Mouse (Mus musculus): ENCODE data around the gene Dpm3.

Gene Dpm3

DNA sequence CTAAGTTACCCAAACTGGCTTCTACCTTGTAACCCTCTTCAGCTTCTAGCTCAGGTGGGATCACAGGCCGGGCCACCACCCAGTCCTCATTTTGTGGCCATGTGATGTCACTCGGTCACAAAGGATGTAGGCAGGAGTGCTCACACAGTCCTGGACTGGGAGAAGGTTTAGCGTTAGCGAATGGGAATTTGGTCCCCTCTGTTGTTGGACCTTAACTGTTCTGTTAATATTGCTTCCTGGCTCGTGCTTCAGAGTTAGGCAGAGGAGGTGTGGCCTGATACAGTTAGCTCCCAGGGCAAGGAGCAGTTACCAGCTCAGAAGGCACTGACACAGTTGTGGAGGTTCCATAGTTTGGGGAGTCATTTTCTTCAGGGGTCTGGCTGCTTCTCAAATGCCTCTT, 35.0 kb downstream of the Dpm3 start:
- DNase-seq (ENCODE audit: low read depth, low spot score): no peak

DNA sequence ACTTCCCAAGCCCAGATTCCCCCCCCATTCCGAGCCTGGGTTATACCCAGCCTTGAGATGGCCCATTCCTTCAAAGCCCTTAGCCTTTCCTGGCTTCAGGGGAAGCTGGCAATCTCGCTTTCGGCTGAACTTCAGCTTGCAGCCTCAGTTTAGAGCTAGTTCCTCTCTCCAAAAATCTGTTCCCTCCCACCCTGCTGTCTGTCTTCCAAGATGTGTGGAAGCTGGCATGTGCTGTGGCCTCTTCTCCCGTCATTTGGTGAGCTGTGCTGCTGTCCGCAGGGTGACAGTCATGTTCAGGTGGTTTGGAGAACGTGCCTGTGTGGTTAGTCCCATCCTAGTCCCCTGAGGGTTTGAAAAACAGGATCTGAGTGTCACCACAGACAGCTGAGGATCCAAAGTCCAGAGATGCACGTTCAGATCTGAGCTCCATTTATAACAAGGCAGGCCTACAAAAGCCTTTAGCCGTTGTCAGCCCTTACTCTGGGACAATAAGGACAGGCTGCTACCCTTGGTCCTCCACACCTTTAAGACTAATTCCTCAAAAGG, 36.6 kb downstream of the Dpm3 start:
- no peak for DNase-seq (ENCODE audit: low read depth, low spot score)

DNA sequence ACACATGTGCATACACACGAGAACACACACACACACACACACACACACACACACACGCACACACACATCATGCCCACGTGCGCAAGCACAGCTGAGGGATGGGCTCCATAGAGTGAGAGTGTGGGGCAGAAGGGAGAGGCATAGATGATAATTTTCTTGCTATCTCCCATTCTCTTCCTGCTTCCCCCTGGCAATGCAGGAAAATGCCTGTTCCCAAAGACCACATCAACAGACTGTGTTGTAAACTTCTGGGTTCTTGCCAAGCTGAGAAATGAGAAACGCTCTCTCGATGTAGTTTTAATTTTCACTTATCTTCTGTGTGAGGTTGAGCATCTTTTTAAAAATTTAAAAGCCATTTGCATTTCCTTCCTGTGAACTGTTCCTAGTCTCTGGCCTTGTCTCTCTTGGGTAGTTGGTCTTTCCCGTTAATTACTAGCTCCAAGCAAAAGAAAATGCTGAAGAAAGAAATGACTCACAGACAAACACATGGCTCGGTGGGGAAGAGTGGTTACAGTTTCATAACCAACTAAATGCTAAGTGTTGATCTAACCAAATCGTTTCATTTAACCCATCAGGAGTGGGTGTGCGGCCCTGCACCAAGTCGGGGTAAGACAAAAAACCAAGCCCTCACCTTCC, 37.7 kb downstream of the Dpm3 start:
- DNase-seq (ENCODE audit: low read depth, low spot score): no peak

DNA sequence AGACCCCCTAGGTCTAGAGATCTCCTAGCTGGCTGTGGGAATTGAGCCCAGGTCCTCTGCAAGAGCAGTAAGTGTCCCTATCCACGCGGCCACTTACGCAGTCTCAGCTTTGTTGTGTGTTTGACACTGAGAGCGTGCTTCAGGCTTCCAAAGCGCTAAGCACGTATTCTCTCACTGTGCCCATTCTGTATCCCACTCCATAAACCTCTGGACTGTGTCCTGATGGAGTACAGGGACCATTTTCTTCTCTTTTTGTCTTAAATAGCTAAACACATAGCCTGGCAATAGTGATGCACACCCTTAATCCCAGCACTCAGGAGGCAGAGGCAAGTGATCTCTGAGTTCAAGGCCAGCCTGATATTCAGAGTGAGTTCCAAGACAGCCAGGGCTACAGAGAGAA, 39.8 kb downstream of the Dpm3 start:
- DNase-seq (ENCODE audit: low read depth, low spot score): no peak

DNA sequence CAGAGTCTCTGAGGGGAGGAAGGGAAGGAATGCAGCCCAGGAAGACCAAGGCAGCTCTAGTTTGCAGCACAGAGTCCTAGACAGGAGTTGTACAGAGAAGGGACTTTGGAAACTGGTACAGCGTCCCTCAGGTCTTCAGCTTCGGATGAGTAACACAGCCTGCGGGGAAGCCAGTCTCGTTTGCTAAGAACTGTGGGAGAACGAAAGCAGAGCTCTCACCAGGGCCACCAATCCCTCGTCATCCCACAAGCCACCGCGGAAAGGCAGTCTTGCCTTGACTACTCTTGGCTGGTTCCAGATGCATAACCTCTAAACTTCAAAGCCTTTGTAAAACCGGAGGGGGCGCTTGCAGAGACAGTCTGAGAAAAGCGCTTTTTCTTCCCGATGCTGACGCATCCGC, 40.3 kb downstream of the Dpm3 start:
- no peak for DNase-seq (ENCODE audit: low read depth, low spot score)

DNA sequence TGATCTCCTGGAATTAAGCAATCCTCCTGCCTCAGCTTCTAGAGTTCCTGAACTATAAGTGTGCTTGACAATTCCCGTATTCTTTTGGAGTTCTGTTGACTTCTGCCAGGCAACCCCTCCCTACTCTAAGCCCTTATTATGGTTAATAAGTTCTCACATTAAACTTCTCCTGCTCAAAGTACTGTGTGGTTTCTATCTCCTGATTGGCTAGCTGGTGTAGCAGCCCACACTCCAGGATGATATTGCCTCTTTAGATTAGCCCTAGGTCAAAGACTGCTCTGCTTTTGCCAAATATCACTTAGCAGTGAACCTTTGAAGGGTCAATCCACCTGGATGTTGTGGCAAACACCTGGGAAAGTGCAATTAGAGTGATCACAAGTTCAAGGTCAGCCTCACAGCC, 40.9 kb downstream of the Dpm3 start:
- no peak for DNase-seq (ENCODE audit: low read depth, low spot score)

DNA sequence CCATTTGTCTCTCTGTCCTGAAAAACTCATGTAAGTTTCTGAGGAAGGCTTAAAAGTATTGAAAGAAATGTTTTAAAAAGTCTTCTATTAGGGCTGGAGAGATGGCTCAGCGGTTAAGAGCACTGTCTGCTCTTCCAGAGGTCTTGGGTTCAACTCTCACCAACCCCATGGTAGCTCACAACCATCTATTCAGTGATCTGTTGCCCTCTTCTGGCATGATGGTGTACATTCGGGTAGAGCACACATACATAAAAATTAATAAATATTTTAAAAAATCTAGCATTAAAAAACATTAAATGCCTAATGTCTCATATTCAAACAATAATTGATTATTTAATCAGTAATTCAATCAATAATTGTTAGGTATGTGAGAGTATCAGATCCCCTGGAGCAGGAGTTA, 41.4 kb downstream of the Dpm3 start:
- DNase-seq (ENCODE audit: low read depth, low spot score): no peak

DNA sequence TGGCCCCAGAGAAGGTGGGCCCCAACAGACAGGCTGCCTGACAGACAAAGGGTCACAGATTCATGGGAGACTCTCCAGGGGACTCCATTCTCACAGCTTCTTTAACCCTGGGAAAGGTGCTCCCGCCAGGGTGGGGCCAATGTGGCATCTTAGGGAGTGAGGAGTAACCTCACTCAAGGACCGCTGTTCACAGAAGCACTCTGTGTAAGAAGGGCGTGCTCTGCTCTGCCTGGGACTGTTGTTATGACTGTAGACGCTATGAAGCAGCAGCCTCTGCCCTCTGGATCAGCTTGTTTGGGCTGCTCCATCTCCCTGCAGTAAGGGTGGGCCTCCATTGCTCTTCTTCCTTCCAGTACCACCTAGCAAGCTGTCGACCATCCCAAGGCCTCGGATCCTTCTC, 45.3 kb downstream of the Dpm3 start:
- DNase-seq (ENCODE audit: low read depth, low spot score): no peak

DNA sequence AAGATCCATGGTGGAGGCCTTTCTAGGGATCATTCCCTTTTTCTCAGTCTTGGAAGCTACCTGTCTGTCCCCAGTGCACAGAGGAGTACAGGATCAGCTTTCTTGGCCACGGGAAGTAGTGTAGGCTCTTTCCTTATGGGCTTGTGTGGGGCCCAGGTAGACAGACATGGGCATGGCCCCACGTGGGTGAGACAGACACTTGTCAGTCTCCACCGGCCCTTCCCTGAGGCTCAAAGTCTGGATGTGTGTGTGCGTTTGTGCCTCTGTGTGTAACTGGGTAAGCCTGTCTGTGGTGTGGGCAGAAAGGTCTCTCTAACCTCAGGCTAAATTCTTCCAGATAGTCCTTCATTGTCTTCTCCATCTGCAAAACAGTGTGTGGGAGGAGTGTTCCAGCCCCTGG, 45.9 kb downstream of the Dpm3 start:
- no peak for DNase-seq (ENCODE audit: low read depth, low spot score)

DNA sequence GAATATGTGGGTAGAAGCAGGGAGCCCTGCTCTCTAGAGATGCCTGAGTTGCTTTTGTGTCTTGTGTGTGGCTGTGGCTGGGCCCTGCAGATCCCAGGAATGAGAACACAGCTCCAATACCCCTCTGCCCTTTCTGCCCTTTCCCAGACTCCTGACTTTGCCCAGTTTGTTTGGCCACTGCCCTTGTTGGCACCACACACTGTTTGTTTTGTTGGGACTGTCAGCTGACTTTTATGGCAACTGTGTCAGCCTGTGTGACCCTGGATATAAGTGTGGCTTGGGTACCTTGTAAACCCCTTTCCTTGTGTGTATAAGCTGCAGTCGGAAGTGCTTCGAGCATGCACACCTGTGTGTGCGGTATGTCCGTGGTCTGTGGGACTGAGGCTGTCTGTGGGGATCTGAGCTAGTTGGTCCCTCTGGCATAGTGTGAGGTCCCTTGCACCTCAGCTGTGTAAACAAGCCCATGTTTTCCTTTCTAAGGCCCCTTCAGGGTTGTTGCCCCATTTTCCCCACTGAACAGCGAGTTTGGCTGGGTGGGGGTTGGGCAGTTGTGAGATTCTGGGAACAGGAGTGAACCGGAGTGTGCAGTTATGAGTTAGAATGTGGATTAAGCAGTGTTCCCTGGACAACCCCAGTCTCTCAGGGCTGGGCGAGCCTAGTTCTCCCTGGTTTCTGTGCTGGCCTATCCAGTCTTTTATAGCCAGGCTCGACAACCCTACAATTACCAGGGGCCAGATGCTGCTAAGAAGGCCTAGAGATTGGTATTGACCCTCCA, 46.6 kb downstream of the Dpm3 start:
- DNase-seq (ENCODE audit: low read depth, low spot score): no peak

DNA sequence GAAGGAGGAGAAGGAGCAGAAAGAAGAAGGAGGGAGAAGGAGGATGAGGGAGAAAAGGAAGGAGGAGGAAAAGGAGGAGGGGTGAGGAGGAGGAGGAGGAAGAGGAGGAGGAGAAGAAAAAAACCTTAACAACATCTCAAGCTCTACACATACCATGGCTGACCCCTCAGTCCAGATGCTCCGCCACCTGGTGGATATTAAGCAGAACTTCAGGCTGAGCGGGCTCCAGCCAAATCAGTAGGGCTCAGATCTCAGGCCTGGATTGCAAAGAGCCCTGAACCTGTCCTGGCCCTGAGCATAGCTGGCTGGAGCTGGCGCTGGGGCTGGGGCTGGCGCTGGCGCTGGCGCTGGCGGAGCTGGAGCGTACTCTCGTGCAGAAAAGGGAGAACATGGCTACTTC, 48.9 kb downstream of the Dpm3 start:
- DNase-seq (ENCODE audit: low read depth, low spot score): peak; percentile 77

DNA sequence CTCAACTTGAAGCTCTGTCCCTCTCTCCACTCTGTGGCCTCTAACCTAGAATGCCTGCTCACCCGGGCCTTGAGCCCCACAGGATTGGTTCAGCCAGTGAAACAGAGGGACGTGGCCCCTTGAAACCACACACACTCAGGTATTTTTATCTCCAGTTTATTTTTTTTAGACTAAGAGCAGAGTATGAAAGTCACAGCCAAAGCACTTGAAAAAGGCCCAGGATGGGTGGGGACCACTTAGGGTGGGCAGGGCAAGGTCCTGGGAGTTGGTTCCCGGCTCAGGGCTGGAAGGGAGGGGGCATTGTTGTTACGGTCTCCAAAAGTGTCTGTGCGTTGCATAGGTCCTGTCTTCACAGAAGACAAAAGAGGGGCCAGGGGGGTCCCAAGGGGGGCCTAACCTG, 55.2 kb downstream of the Dpm3 start:
- DNase-seq (ENCODE audit: low read depth, low spot score): no peak

DNA sequence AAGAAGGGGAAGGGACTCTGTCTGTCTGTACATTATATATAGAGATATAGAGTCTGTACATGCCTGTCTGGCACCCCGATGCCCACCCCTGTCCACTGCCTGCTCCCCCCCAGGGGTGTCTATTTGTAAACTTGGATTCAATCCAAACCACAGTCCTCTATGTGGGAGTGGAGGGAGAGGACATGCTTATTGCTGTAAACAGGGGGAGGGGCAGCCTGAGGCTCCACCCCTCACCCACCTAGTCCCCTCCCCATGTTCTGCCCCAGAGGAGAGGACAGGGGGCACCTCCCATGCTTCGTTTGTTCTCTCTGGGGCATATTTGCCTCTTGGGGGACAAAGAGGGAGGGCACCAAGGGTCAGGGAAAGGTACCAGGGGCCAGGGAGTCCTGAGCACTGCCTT, 55.6 kb downstream of the Dpm3 start:
- DNase-seq (ENCODE audit: low read depth, low spot score): no peak

DNA sequence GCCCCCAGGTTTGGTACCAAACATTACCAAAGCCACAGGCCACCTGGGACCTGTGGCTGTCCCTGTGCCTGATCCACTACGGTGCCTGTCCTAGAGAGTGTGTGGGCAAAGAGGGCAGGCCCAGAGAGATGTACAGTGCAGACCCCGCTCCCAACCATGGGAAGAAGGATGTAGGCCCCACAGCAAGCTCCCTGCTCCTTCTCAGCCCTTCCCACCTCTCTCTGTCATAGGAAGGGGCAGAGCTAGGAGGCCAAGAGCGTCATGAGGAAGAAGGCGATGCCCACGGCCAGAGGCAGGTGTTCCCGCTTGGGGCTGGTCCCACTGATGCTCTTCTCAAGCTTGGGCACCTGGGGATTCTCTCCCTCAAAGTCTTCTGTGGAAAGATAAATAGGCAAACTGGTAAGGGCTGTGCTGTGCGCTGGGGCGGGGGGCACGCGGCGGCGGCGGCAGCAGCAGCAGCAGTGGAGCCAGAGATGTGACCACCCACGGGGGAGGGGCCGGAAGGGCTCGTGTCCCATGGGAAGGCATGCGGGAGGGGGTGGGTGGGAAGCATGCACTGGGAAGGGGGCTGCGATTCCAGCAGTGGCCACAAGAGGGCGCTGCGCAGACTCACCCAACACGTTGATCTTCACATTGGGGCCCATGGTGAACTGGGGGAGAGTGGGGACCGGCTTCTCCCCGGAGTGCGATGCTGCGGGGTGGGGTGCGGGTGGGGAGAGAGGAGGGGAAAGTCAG, 56.2 kb downstream of the Dpm3 start:
- peak; percentile 83 for DNase-seq (ENCODE audit: low read depth, low spot score)

DNA sequence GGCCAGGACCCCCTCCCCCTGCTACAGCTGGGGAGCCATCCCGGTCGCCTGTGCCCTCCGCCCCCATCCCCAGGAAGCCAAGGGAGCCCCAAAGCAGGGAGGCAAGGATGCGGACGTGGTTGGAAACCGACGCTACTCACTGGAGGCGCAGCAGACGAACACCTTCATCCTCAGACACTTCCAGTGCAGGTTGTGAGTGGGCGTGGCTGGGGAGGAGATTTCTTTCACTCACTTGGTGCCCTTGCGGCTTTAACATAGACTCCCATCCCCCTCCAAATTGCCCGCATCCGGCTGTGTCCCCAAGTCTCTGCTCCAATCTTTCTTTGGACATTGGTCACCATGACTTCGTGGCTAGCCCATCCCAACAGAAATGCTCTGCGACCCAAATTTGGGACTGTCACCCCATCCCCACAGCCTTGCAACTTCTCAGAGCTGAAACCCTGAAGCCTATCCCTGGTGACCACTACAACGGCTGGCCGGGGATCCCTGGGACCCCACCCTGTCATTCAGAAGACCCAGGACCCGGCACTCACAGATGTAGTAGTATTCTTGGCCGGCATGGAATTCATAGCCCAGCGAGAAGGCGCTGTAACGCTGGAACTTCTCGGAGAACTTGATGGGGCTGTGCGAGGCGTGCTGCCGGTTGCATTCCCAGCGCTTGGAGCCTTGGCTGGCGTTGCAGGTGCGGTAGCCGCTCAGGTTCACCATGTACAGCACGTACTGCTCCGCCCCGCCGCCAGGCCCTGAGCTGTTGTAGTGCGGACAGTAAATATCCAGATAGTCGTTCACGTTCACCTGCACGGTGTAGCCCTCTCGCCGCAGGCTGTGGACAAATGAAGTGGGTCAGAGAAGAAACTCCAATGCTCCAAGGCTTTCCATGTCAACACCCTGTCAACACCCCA, 57.0 kb downstream of the Dpm3 start:
- DNase-seq (ENCODE audit: low read depth, low spot score): no peak

Measured in forelimb bud, embryonic 11.5 days (tissue).